ENCODE assay signal across 10 mouse cellular contexts in genomic region chr13:19636131-19636530, GRCm38 (mm10). TPM values are rescaled to one million over a fixed set of nuclear protein-coding genes. Genes with fewer than 3 reads are reported as not detected.
DNase-seq lines count a peak whose midpoint lies in the region; ATAC-seq and TF ChIP-seq lines count a peak whose summit lies in the region.
"Had no signal": no experiment of that assay in that cellular context is flagged by ENCODE, and none has a peak within 500 bp of the region (broad histone marks: within the 10 kb centered on the region; RNA-seq: fewer than 3 reads in every experiment).

No protein-coding gene starts in this region.

- H3K4me3 ChIP-seq in liver, embryonic 14.5 days (ENCODE audit: insufficient read depth in 1 of 2, low read depth in 2 of 2, low read length in 2 of 2) = no peak overlapping the region
- H3K4me3 ChIP-seq: embryonic facial prominence, embryonic 12.5 days; midbrain, embryonic 12.5 days had no signal

- H3K4me1 ChIP-seq in liver, embryonic 14.5 days (replicated peaks; ENCODE audit: control insufficient read depth in 2 of 2, insufficient read depth in 2 of 2, low read length in 1 of 2) = no peaks in the 10 kb centered on the region; a peak in 1 of 4 replicates
- H3K4me1 ChIP-seq: embryonic facial prominence, embryonic 12.5 days; midbrain, embryonic 12.5 days had no signal

- peak; percentile 74 for TF ChIP-seq CTCF in liver, embryonic 14.5 days (IDR thresholded peaks at IDR 0.05; ENCODE audit: low read depth)

- WGBS in liver, embryonic 14.5 days (ENCODE audit: insufficient replicate concordance) = 28% methylated on average over 4 of the region's 4 CpGs

- TF ChIP-seq EP300 in liver, embryonic 14.5 days (IDR thresholded peaks at IDR 0.05; ENCODE audit: low read depth) = no peak

- DNase-seq in adrenal gland, postnatal 14 days = peak; percentile 9
- no peak for DNase-seq in adrenal gland, adult 2 months
- DNase-seq in layer of hippocampus, adult 11-12 months (ENCODE audit: low spot score) = peak; percentile 26
- no peak for DNase-seq in layer of hippocampus, postnatal 10 days (ENCODE audit: low spot score in 2 of 2)
- peak; percentile 73 for DNase-seq in ZHBTc4 (ENCODE audit: low read depth, low spot score)
- DNase-seq in liver, embryonic 14.5 days (ENCODE audit: low read depth in 3 of 3, low spot score in 3 of 3) = no peak
- no peak for DNase-seq in left cerebral cortex, adult 11 months (ENCODE audit: low spot score)
- no peak for DNase-seq in spleen, adult 18-20 months

- peak; percentile 21; the same call in 1 of the 2 replicates for ATAC-seq in liver, embryonic 14.5 days (ENCODE audit: insufficient read depth)

- no peaks in the 10 kb centered on the region for H3K27me3 ChIP-seq in liver, embryonic 14.5 days (ENCODE audit: control insufficient read depth, insufficient read depth, low read length)
- H3K27me3 ChIP-seq: embryonic facial prominence, embryonic 12.5 days; midbrain, embryonic 12.5 days had no signal

- H3K36me3 ChIP-seq in liver, embryonic 14.5 days (replicated peaks; ENCODE audit: control insufficient read depth, insufficient read depth, low read depth) = no peaks in the 10 kb centered on the region
- H3K36me3 ChIP-seq: embryonic facial prominence, embryonic 12.5 days; midbrain, embryonic 12.5 days had no signal

- no peak overlapping the region for H3K4me2 ChIP-seq in liver, embryonic 14.5 days (ENCODE audit: low read depth)
- H3K4me2 ChIP-seq: embryonic facial prominence, embryonic 12.5 days; midbrain, embryonic 12.5 days had no signal

- no peak overlapping the region for H3K9ac ChIP-seq in liver, embryonic 14.5 days (replicated peaks)
- H3K9ac ChIP-seq: embryonic facial prominence, embryonic 12.5 days; midbrain, embryonic 12.5 days had no signal

- H3K27ac ChIP-seq in liver, embryonic 14.5 days = no peak overlapping the region
- H3K27ac ChIP-seq: embryonic facial prominence, embryonic 12.5 days; midbrain, embryonic 12.5 days had no signal

- H3K9me3 ChIP-seq in liver, embryonic 14.5 days (ENCODE audit: control insufficient read depth, low read length) = no peaks in the 10 kb centered on the region
- H3K9me3 ChIP-seq: embryonic facial prominence, embryonic 12.5 days; midbrain, embryonic 12.5 days had no signal

RNA-seq across cellular contexts. Expression of gene Sfrp4, which starts 13.2 kb away (rescaled TPM):
- 2.8 and 3.7 TPM in 2 replicates for total RNA-seq in adrenal gland, postnatal 14 days (2021)
- 1 to 10 TPM; 4.5 to 5.0 TPM for total RNA-seq in adrenal gland, adult 2 months (2021)
- 3.9 and 4.7 TPM in 2 replicates for polyA plus RNA-seq in adrenal gland, adult 2 months (2012; rRNA removed)
- 1 to 10 TPM; 2.2 to 2.4 TPM for total RNA-seq in layer of hippocampus, postnatal 10 days (2021)
- polyA plus RNA-seq in liver, embryonic 14.5 days (2012; rRNA removed) = 0.66 and 0.69 TPM in 2 replicates
- 0.25 and 0.44 TPM in 2 replicates for polyA plus RNA-seq in liver, embryonic 14.5 days (2014; fragmentation: Nextera tagmentation; extraction: Ambion mirVana)

RNA-seq across cellular contexts. Expression of gene Epdr1, which starts 16.4 kb away (rescaled TPM):
- 13.4 and 15.6 TPM in 2 replicates for total RNA-seq in adrenal gland, postnatal 14 days (2021)
- total RNA-seq in adrenal gland, adult 2 months (2021) = 10 to 100 TPM; 21.5 to 30.5 TPM
- polyA plus RNA-seq in adrenal gland, adult 2 months (2012; rRNA removed) = 48.3 and 51.6 TPM in 2 replicates
- total RNA-seq in layer of hippocampus, postnatal 10 days (2021) = 10 to 100 TPM; 36.3 to 42.2 TPM
- polyA plus RNA-seq in liver, embryonic 14.5 days (2012; rRNA removed) = 8.3 and 9.0 TPM in 2 replicates
- 14.7 and 18.6 TPM in 2 replicates for polyA plus RNA-seq in liver, embryonic 14.5 days (2014; fragmentation: Nextera tagmentation; extraction: Ambion mirVana)

Comparison
In these comparisons a context has a peak if more than half of its experiments do, and no peak if none do; other contexts are left out.
1. DNase-seq: peak in adrenal gland, postnatal 14 days (single experiment), layer of hippocampus, adult 11-12 months (single experiment) and ZHBTc4 (single experiment); none in adrenal gland, adult 2 months (single experiment), layer of hippocampus, postnatal 10 days (0 of 2), liver, embryonic 14.5 days (0 of 3), left cerebral cortex, adult 11 months (single experiment) and spleen, adult 18-20 months (0 of 2).